Comparison of ENCODE assay signal across 10 mouse cellular contexts in the genomic region with DNA sequence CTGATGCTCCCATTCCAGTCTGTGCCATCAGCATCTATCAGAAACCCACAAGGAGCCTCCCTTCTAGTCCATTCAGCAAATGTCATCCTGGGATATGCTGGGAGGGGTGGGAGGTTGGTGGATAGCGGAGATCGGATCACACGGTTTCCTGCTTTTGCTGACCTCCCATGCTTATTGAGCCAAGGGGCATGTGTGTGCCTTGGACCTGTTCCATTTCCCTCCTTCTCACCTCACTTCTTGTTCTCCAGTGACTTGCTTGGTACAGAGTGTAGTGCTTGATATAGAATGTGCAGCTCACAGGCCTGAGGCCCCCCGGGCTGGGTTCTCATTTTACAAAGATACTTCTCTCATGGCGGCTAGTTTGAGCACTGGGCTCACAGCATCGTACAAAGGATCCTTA. TPM values are rescaled to one million over a fixed set of nuclear protein-coding genes. Genes with fewer than 3 reads are reported as not detected.
DNase-seq lines count a peak whose midpoint lies in the region; ATAC-seq lines count a peak whose summit lies in the region.
"Had no signal": no experiment of that assay in that cellular context is flagged by ENCODE, and none has a peak within 500 bp of the region (broad histone marks: within the 10 kb centered on the region; RNA-seq: fewer than 3 reads in every experiment).

No protein-coding gene starts in this region.

- peak; percentile 7 to 17 for DNase-seq in gastrocnemius, adult 8-10 months (ENCODE audit: low spot score in 2 of 2)
- no peak for DNase-seq in gastrocnemius, postnatal 4 days (ENCODE audit: low spot score in 2 of 2)
- DNase-seq in lung, adult 18-20 months: peak; percentile 19 to 44
- no peak for DNase-seq in lung, postnatal 4 days
- peak; percentile 22 for DNase-seq in heart, postnatal 4 days
- peak; percentile 57 for DNase-seq in lung, postnatal 36 days
- DNase-seq in thymus, postnatal 10 days (ENCODE audit: low spot score in 2 of 2): no peak
- DNase-seq: cerebellum, adult 9-11 months had no signal

- ATAC-seq in inflammation-experienced regulatory T-cells, adult 6 months: no peak
- ATAC-seq: hindbrain, embryonic 16.5 days had no signal

RNA-seq across cellular contexts. Expression of gene Cemip2, which starts 43.7 kb away (rescaled TPM):
- total RNA-seq in gastrocnemius, adult 8-10 months (2022): 10 to 100 TPM in 3 of 4 experiments, 1 to 10 TPM in 1; 9.7 to 13.0 (median 11.2) TPM
- total RNA-seq in gastrocnemius, postnatal 4 days (2021): 10 to 100 TPM; 19.8 to 22.5 TPM
- 10 to 100 TPM; 47.6 to 53.6 TPM for total RNA-seq in heart, postnatal 4 days (2021)
- polyA plus RNA-seq in inflammation-experienced regulatory T-cells, adult 6 months (2017; shearing (Covaris generic)): 10 to 100 TPM in 1 of 3 experiments, 1 to 10 TPM in 2; 6.4 to 12.7 (median 6.6) TPM

Comparison
In these comparisons a context has a peak if more than half of its experiments do, and no peak if none do; other contexts are left out.
1. DNase-seq: peak in gastrocnemius, adult 8-10 months (2 of 2), lung, adult 18-20 months (2 of 2), heart, postnatal 4 days (single experiment) and lung, postnatal 36 days (single experiment); none in gastrocnemius, postnatal 4 days (0 of 2), lung, postnatal 4 days (0 of 2) and thymus, postnatal 10 days (0 of 2).